Mouse (Mus musculus) stomach, postnatal 0 days (tissue): ENCODE results near the gene Cdc42ep1.

Source experiments
- CTCF ChIP-seq: IDR thresholded peaks from 2 replicates; pipeline ENCODE4 v1.5.1; 2016; ENCODE audit warnings: antibody characterized with exemption, low read depth, mild to moderate bottlenecking, moderate library complexity
- EP300 ChIP-seq: optimal IDR thresholded peaks from 2 replicates; pipeline ENCODE3; 2016; ENCODE audit warnings: antibody characterized with exemption

- TF ChIP-seq CTCF (no peak), EP300 (no peak)
Measured at GRCm38 (mm10) chr15:78841161-78841790, 1.1 kb upstream of the Cdc42ep1 start.
